Mouse (Mus musculus) ES-E14 (cell line): Measurements from ENCODE around the gene Zfp821.

Source experiments
- CHD2 ChIP-seq: IDR thresholded peaks from 2 replicates; pipeline ENCODE4 v1.6.1; 2014; ENCODE audit warnings: mild to moderate bottlenecking, low read depth, low read length, inconsistent platforms
- HCFC1 ChIP-seq: IDR thresholded peaks from 2 replicates; pipeline ENCODE4 v1.6.1; 2012; ENCODE audit warnings: low read length, inconsistent platforms, borderline replicate concordance; ENCODE audit not compliant: insufficient read depth
- ZC3H11A ChIP-seq: IDR thresholded peaks from 2 replicates; pipeline ENCODE4 v1.6.1; 2012; ENCODE audit warnings: low read depth, mild to moderate bottlenecking, inconsistent platforms, low read length, borderline replicate concordance

GRCm38 (mm10) chr8:109692443-109693145 is 12.8 kb upstream of the Zfp821 start:
- no peak for TF ChIP-seq ZC3H11A
- no peak for TF ChIP-seq HCFC1
- TF ChIP-seq CHD2 = no peak
